Mouse (Mus musculus): ENCODE results near the gene Ggt6. TPM values are rescaled to one million over a fixed set of nuclear protein-coding genes. Genes with fewer than 3 reads are reported as not detected.
A peak's percentile ranks its signal among the peaks of the same experiment; 100 is the strongest.

Ggt6 gene
- polyA plus RNA-seq, 1 experiment from 2014 or later, result 0.08 TPM

GRCm38 (mm10) chr11:72473540-72473939 is 38.2 kb downstream of the Ggt6 start:
- no peaks in the 10 kb centered on the region for H3K27me3 ChIP-seq (ENCODE audit: low read depth, poor library complexity, severe bottlenecking)
- no peaks in the 10 kb centered on the region for H3K36me3 ChIP-seq
- H3K9me3 ChIP-seq (replicated peaks), result no peaks in the 10 kb centered on the region
- 86% methylated on average over 4 of the region's 4 CpGs for WGBS
- peaks cover 23% of the 10 kb centered on the region; the same call in 1 of the 2 replicates for H3K4me1 ChIP-seq
- no peak for DNase-seq (ENCODE audit: low spot score)
- H3K4me3 ChIP-seq, result no peak overlapping the region
- peak overlapping the region; percentile 28; the same call in 1 of the 2 replicates for H3K27ac ChIP-seq

GRCm38 (mm10) chr11:72474926-72475325 is 39.6 kb downstream of the Ggt6 start:
- no peak for DNase-seq (ENCODE audit: low spot score)
- Histone ChIP-seq H3K4me1 (peaks cover 17% of the 10 kb centered on the region; the same call in 1 of the 2 replicates), H3K27me3 (ENCODE audit: low read depth, poor library complexity, severe bottlenecking) (no peaks in the 10 kb centered on the region), H3K36me3 (no peaks in the 10 kb centered on the region), H3K4me3 (no peak overlapping the region), H3K9me3 (replicated peaks) (no peaks in the 10 kb centered on the region), H3K27ac (peak overlapping the region; percentile 46; the same call in 1 of the 2 replicates)
- 77% methylated on average over 3 of the region's 3 CpGs for WGBS

- H3K4me1 ChIP-seq, result peaks cover 17% of the 10 kb centered on the region; the same call in 1 of the 2 replicates
- DNase-seq (ENCODE audit: low spot score), result no peak
- no peaks in the 10 kb centered on the region for H3K36me3 ChIP-seq
- H3K27ac ChIP-seq, result peak overlapping the region; percentile 25; the same call in 1 of the 2 replicates
- H3K9me3 ChIP-seq (replicated peaks), result no peaks in the 10 kb centered on the region
- no peaks in the 10 kb centered on the region for H3K27me3 ChIP-seq (ENCODE audit: low read depth, poor library complexity, severe bottlenecking)
- WGBS, result 83% methylated on average over 7 of the region's 7 CpGs
- no peak overlapping the region for H3K4me3 ChIP-seq
Observed at GRCm38 (mm10) chr11:72475408-72475807, 40.1 kb downstream of the Ggt6 start.

- H3K4me1 ChIP-seq, result peaks cover 17% of the 10 kb centered on the region; the same call in 1 of the 2 replicates
- H3K9me3 ChIP-seq (replicated peaks), result no peaks in the 10 kb centered on the region
- DNase-seq (ENCODE audit: low spot score), result no peak
- 80% methylated on average over 7 of the region's 7 CpGs for WGBS
- H3K36me3 ChIP-seq, result no peaks in the 10 kb centered on the region
- no peak overlapping the region for H3K4me3 ChIP-seq
- peak overlapping the region; percentile 25; the same call in 1 of the 2 replicates for H3K27ac ChIP-seq
- no peaks in the 10 kb centered on the region for H3K27me3 ChIP-seq (ENCODE audit: low read depth, poor library complexity, severe bottlenecking)
Observed at GRCm38 (mm10) chr11:72476074-72476625, 40.8 kb downstream of the Ggt6 start.

GRCm38 (mm10) chr11:72477182-72477581 is 41.9 kb downstream of the Ggt6 start:
- H3K27ac ChIP-seq, result no peak overlapping the region
- peaks cover 17% of the 10 kb centered on the region; the same call in 1 of the 2 replicates for H3K4me1 ChIP-seq
- DNase-seq (ENCODE audit: low spot score), result no peak
- H3K36me3 ChIP-seq, result no peaks in the 10 kb centered on the region
- 64% methylated on average over 5 of the region's 5 CpGs for WGBS
- no peak overlapping the region for H3K4me3 ChIP-seq
- H3K27me3 ChIP-seq (ENCODE audit: low read depth, poor library complexity, severe bottlenecking), result no peaks in the 10 kb centered on the region
- no peaks in the 10 kb centered on the region for H3K9me3 ChIP-seq (replicated peaks)

GRCm38 (mm10) chr11:72477653-72478052 is 42.3 kb downstream of the Ggt6 start:
- Histone ChIP-seq H3K27ac (peak overlapping the region; percentile 40; the same call in 1 of the 2 replicates), H3K9me3 (replicated peaks) (no peaks in the 10 kb centered on the region), H3K4me3 (no peak overlapping the region), H3K27me3 (ENCODE audit: low read depth, poor library complexity, severe bottlenecking) (no peaks in the 10 kb centered on the region), H3K4me1 (peaks cover 17% of the 10 kb centered on the region; the same call in 1 of the 2 replicates), H3K36me3 (no peaks in the 10 kb centered on the region)
- 91% methylated on average over 1 of the region's 1 CpGs for WGBS
- no peak for DNase-seq (ENCODE audit: low spot score)

- Histone ChIP-seq H3K27me3 (ENCODE audit: low read depth, poor library complexity, severe bottlenecking) (no peaks in the 10 kb centered on the region), H3K4me3 (no peak overlapping the region), H3K9me3 (replicated peaks) (no peaks in the 10 kb centered on the region), H3K36me3 (no peaks in the 10 kb centered on the region), H3K4me1 (peaks cover 17% of the 10 kb centered on the region; the same call in 1 of the 2 replicates), H3K27ac (peak overlapping the region; percentile 40; the same call in 1 of the 2 replicates)
- DNase-seq (ENCODE audit: low spot score), result no peak
- WGBS, result 65% methylated on average over 6 of the region's 6 CpGs
Observed at GRCm38 (mm10) chr11:72478228-72478627, 42.9 kb downstream of the Ggt6 start.

GRCm38 (mm10) chr11:72479499-72479898 is 44.2 kb downstream of the Ggt6 start:
- DNase-seq (ENCODE audit: low spot score), result no peak
- H3K9me3 ChIP-seq (replicated peaks), result no peaks in the 10 kb centered on the region
- H3K36me3 ChIP-seq, result no peaks in the 10 kb centered on the region
- H3K4me1 ChIP-seq, result peaks cover 18% of the 10 kb centered on the region; the same call in 1 of the 2 replicates
- 84% methylated on average over 2 of the region's 2 CpGs for WGBS
- H3K4me3 ChIP-seq, result no peak overlapping the region
- H3K27ac ChIP-seq, result no peak overlapping the region
- H3K27me3 ChIP-seq (ENCODE audit: low read depth, poor library complexity, severe bottlenecking), result no peaks in the 10 kb centered on the region

- no peak for DNase-seq (ENCODE audit: low spot score)
- 78% methylated on average over 5 of the region's 5 CpGs for WGBS
- H3K4me1 ChIP-seq, result peaks cover 23% of the 10 kb centered on the region
- H3K9me3 ChIP-seq (replicated peaks), result no peaks in the 10 kb centered on the region
- H3K27me3 ChIP-seq (ENCODE audit: low read depth, poor library complexity, severe bottlenecking), result peaks cover 8% of the 10 kb centered on the region
- H3K36me3 ChIP-seq, result no peaks in the 10 kb centered on the region
- H3K4me3 ChIP-seq, result no peak overlapping the region
- H3K27ac ChIP-seq, result no peak overlapping the region
Observed at GRCm38 (mm10) chr11:72481313-72481712, 46.0 kb downstream of the Ggt6 start.

- H3K4me1 ChIP-seq, result peaks cover 23% of the 10 kb centered on the region
- WGBS, result 85% methylated on average over 4 of the region's 4 CpGs
- H3K9me3 ChIP-seq (replicated peaks), result no peaks in the 10 kb centered on the region
- H3K27me3 ChIP-seq (ENCODE audit: low read depth, poor library complexity, severe bottlenecking), result peaks cover 15% of the 10 kb centered on the region
- H3K27ac ChIP-seq, result no peak overlapping the region
- H3K4me3 ChIP-seq, result no peak overlapping the region
- no peak for DNase-seq (ENCODE audit: low spot score)
- H3K36me3 ChIP-seq, result no peaks in the 10 kb centered on the region
Observed at GRCm38 (mm10) chr11:72481952-72482351, 46.6 kb downstream of the Ggt6 start.

GRCm38 (mm10) chr11:72484549-72484948 is 49.2 kb downstream of the Ggt6 start:
- no peak overlapping the region for H3K4me3 ChIP-seq
- 67% methylated on average over 6 of the region's 6 CpGs for WGBS
- H3K4me1 ChIP-seq, result peaks cover 26% of the 10 kb centered on the region

GRCm38 (mm10) chr11:72485157-72485556 is 49.8 kb downstream of the Ggt6 start:
- Histone ChIP-seq H3K4me1 (peaks cover 31% of the 10 kb centered on the region), H3K9me3 (replicated peaks) (no peaks in the 10 kb centered on the region), H3K27me3 (ENCODE audit: low read depth, poor library complexity, severe bottlenecking) (peaks cover 47% of the 10 kb centered on the region), H3K4me3 (no peak overlapping the region), H3K27ac (no peak overlapping the region), H3K36me3 (no peaks in the 10 kb centered on the region)
- DNase-seq (ENCODE audit: low spot score), result no peak
- WGBS, result 67% methylated on average over 5 of the region's 5 CpGs

More at GRCm38 (mm10) chr11:72484549-72484948, 49.2 kb downstream of the Ggt6 start:
- H3K36me3 ChIP-seq, result no peaks in the 10 kb centered on the region
- no peak for DNase-seq (ENCODE audit: low spot score)
- H3K27me3 ChIP-seq (ENCODE audit: low read depth, poor library complexity, severe bottlenecking), result peaks cover 41% of the 10 kb centered on the region
- H3K9me3 ChIP-seq (replicated peaks), result no peaks in the 10 kb centered on the region
- no peak overlapping the region for H3K27ac ChIP-seq

GRCm38 (mm10) chr11:72485960-72486359 is 50.6 kb downstream of the Ggt6 start:
- H3K4me3 ChIP-seq, result no peak overlapping the region
- H3K27me3 ChIP-seq (ENCODE audit: low read depth, poor library complexity, severe bottlenecking), result peaks cover 53% of the 10 kb centered on the region
- WGBS, result 74% methylated on average over 11 of the region's 11 CpGs
- peaks cover 31% of the 10 kb centered on the region for H3K4me1 ChIP-seq
- DNase-seq (ENCODE audit: low spot score), result no peak
- H3K36me3 ChIP-seq, result no peaks in the 10 kb centered on the region
- no peak overlapping the region for H3K27ac ChIP-seq
- H3K9me3 ChIP-seq (replicated peaks), result no peaks in the 10 kb centered on the region
